Mouse (Mus musculus): ENCODE data around the gene Retn. TPM values are rescaled to one million over a fixed set of nuclear protein-coding genes. Genes with fewer than 3 reads are reported as not detected.

Gene Retn
- total RNA-seq, 2 experiments from 2014 or later: 0.79 to 1.2 TPM

GRCm38 (mm10) chr8:3685422-3685821 lies 29.9 kb downstream of the Retn start:
- H3K27ac ChIP-seq: no peak overlapping the region
- H3K4me3 ChIP-seq: no peak overlapping the region
- TF ChIP-seq CTCF (IDR thresholded peaks at IDR 0.05): no peak
- intact Hi-C loops (cut with DNase I): no loop called here
- DNase-seq (ENCODE audit: extremely low spot score in 1 of 2, low spot score in 2 of 2): no peak

GRCm38 (mm10) chr8:3687537-3687936 lies 32.0 kb downstream of the Retn start:
- Histone ChIP-seq H3K4me3 (no peak overlapping the region), H3K27ac (no peak overlapping the region)
- TF ChIP-seq CTCF (IDR thresholded peaks at IDR 0.05): no peak; the same call in 1 of the 2 replicates
- DNase-seq (ENCODE audit: extremely low spot score in 1 of 2, low spot score in 2 of 2): no peak
- intact Hi-C loops (cut with DNase I): no loop called here

GRCm38 (mm10) chr8:3690774-3691173 lies 35.2 kb downstream of the Retn start:
- H3K4me3 ChIP-seq: no peak overlapping the region
- intact Hi-C loops (cut with DNase I): no loop called here
- no peak for DNase-seq (ENCODE audit: extremely low spot score in 1 of 2, low spot score in 2 of 2)
- TF ChIP-seq CTCF (IDR thresholded peaks at IDR 0.05): no peak
- no peak overlapping the region for H3K27ac ChIP-seq

GRCm38 (mm10) chr8:3694121-3694520 lies 38.6 kb downstream of the Retn start, which contains the start of gene Fcer2a:
TSS of gene Fcer2a (minus strand) at chr8:3694175.
- H3K4me3 ChIP-seq: no peak within 1 kb of the TSS

GRCm38 (mm10) chr8:3701491-3701890 lies 45.9 kb downstream of the Retn start:
- Histone ChIP-seq H3K27ac (no peak overlapping the region), H3K4me3 (no peak overlapping the region)
- intact Hi-C loops (cut with DNase I): no loop called here
- no peak for DNase-seq (ENCODE audit: extremely low spot score in 1 of 2, low spot score in 2 of 2)
- no peak for TF ChIP-seq CTCF (IDR thresholded peaks at IDR 0.05)

More at GRCm38 (mm10) chr8:3694121-3694520, 38.6 kb downstream of the Retn start, which contains the start of gene Fcer2a:
- no peak for TF ChIP-seq CTCF (IDR thresholded peaks at IDR 0.05)
- intact Hi-C loops (cut with DNase I): no loop called here
- DNase-seq (ENCODE audit: extremely low spot score in 1 of 2, low spot score in 2 of 2): no peak
- H3K27ac ChIP-seq: no peak within 1 kb of the TSS

DNA sequence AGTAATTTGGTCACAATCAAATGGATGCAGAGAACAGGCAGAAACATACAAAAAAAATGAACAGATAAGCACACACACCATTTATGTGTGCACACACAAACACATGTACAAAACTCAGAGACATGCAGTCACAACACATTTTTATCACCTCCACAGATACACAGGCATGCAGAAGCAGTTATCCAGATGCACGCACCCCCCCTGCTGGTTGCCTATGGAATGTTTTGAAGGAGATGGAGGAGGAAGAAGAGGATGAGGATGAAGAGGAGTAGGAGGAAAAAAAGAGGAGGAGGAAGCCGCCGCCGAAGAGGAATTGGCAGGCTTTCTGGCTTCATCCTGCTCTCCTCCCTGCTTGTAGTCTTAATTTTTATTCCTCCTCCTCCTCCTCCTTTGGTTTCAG lies 50.1 kb downstream of the Retn start:
- H3K27ac ChIP-seq: no peak overlapping the region
- H3K4me3 ChIP-seq: no peak overlapping the region
- peak; percentile 30 for DNase-seq (ENCODE audit: extremely low spot score in 1 of 2, low spot score in 2 of 2)
- TF ChIP-seq CTCF (IDR thresholded peaks at IDR 0.05): peak; percentile 48
- intact Hi-C loops (cut with DNase I): no loop called here

GRCm38 (mm10) chr8:3707611-3708010 lies 52.0 kb downstream of the Retn start:
- no peak for DNase-seq (ENCODE audit: extremely low spot score in 1 of 2, low spot score in 2 of 2)
- intact Hi-C loops (cut with DNase I): no loop called here
- H3K27ac ChIP-seq: no peak overlapping the region
- TF ChIP-seq CTCF (IDR thresholded peaks at IDR 0.05): no peak
- H3K4me3 ChIP-seq: no peak overlapping the region

Other genes with a start within 250 kb of the Retn start
- under 1 TPM; 0.84 to 0.88 TPM for gene Pex11g, start 188.1 kb upstream of the Retn start, total RNA-seq (2021)
- gene Tex45, start 184.9 kb upstream of the Retn start, total RNA-seq (2021): under 1 TPM in 1 of 2 experiments, not detected in 1; 0.23 TPM
- gene Zfp358, start 162.6 kb upstream of the Retn start, total RNA-seq (2021): 10 to 100 TPM; 32.4 to 34.8 TPM
- gene Mcoln1, start 155.3 kb upstream of the Retn start, total RNA-seq (2021): 10 to 100 TPM; 90.6 to 96.1 TPM
- gene Pnpla6, start 140.4 kb upstream of the Retn start, total RNA-seq (2021): 10 to 100 TPM; 76.5 to 86.0 TPM
- not detected for gene C330021F23Rik, start 87.8 kb upstream of the Retn start, total RNA-seq (2021)
- 10 to 100 TPM; 33.6 to 35.4 TPM for gene Camsap3, start 68.5 kb upstream of the Retn start, total RNA-seq (2021)
- 10 to 100 TPM; 37.3 to 38.4 TPM for gene Xab2, start 34.5 kb upstream of the Retn start, total RNA-seq (2021)
- 10 to 100 TPM; 72.8 to 84.1 TPM for gene Pet100, start 34.2 kb upstream of the Retn start, total RNA-seq (2021)
- gene Pcp2, start 30.2 kb upstream of the Retn start, total RNA-seq (2021): not detected
- 10 to 100 TPM; 50.7 to 65.6 TPM for gene Stxbp2, start 24.8 kb upstream of the Retn start, total RNA-seq (2021)
- under 1 TPM; 0.23 to 0.37 TPM for gene Mcemp1, start 10.0 kb downstream of the Retn start, total RNA-seq (2021)
- gene Fcor, start 16.6 kb downstream of the Retn start, total RNA-seq (2021): 10 to 100 TPM; 10.8 to 14.2 TPM
- gene Trappc5, start 20.5 kb downstream of the Retn start, total RNA-seq (2021): 10 to 100 TPM; 26.4 to 27.2 TPM
- not detected for gene Fcer2a, start 38.4 kb downstream of the Retn start, total RNA-seq (2021)
- gene Clec4g, start 64.9 kb downstream of the Retn start, total RNA-seq (2021): not detected
- 1 to 10 TPM in 1 of 2 experiments, under 1 TPM in 1; 0.54 to 1.5 TPM for gene Cd209a, start 93.2 kb downstream of the Retn start, total RNA-seq (2021)
- not detected for gene Cd209e, start 198.5 kb downstream of the Retn start, total RNA-seq (2021)
- not detected for gene Cd209d, start 222.8 kb downstream of the Retn start, total RNA-seq (2021)

Data from left cerebral cortex, adult 2 months (tissue).